Mouse (Mus musculus) G1E (cell line): ENCODE measurements around the gene Asns.
A peak's percentile ranks its signal among the peaks of the same experiment; 100 is the strongest.

Experiments
- CTCF ChIP-seq: IDR thresholded peaks from 2 replicates; pipeline ENCODE4 v1.5.1; 2012; ENCODE audit warnings: low read depth, low read length, inconsistent platforms, mixed read lengths
- GATA1 ChIP-seq: IDR thresholded peaks from 2 replicates; pipeline ENCODE4 v1.6.1; 2012; ENCODE audit warnings: borderline replicate concordance, low read length, inconsistent platforms, mixed read lengths
- POLR2AphosphoS5 ChIP-seq: IDR thresholded peaks from 2 replicates; pipeline ENCODE4 v1.6.1; 2012; ENCODE audit warnings: low read depth, low read length, inconsistent platforms; ENCODE audit not compliant: insufficient replicate concordance
- TAL1 ChIP-seq: conservative IDR thresholded peaks from 2 replicates; pipeline ENCODE4 v1.6.1; 2012; ENCODE audit warnings: low read depth, low read length, inconsistent platforms, mixed read lengths

GRCm38 (mm10) chr6:7671429-7671828 lies 21.6 kb downstream of the Asns start:
- TF ChIP-seq CTCF (no peak), POLR2AphosphoS5 (peak; percentile 5; the same call in 1 of the 2 replicates), GATA1 (no peak), TAL1 (no peak)
